Mouse (Mus musculus): ENCODE measurements around the gene Ctla4.

Ctla4 gene

GRCm38 (mm10) chr1:60865167-60865566 lies 21.6 kb upstream of the Ctla4 start:
- DNase-seq (ENCODE audit: low read depth, low spot score) = no peak

GRCm38 (mm10) chr1:60866043-60866442 lies 20.8 kb upstream of the Ctla4 start:
- DNase-seq (ENCODE audit: low read depth, low spot score) = no peak

GRCm38 (mm10) chr1:60868333-60869277 lies 18.2 kb upstream of the Ctla4 start:
- DNase-seq (ENCODE audit: low read depth, low spot score) = no peak

- no peak for DNase-seq (ENCODE audit: low read depth, low spot score)
Observed at GRCm38 (mm10) chr1:60875267-60875666, 11.5 kb upstream of the Ctla4 start.

- DNase-seq (ENCODE audit: low read depth, low spot score) = no peak
Observed at GRCm38 (mm10) chr1:60880116-60880867, 6.5 kb upstream of the Ctla4 start.

- DNase-seq (ENCODE audit: low read depth, low spot score) = no peak
Observed at GRCm38 (mm10) chr1:60882792-60883191, 4.0 kb upstream of the Ctla4 start.

GRCm38 (mm10) chr1:60883279-60883678 lies 3.5 kb upstream of the Ctla4 start:
- DNase-seq (ENCODE audit: low read depth, low spot score) = no peak

- no peak for DNase-seq (ENCODE audit: low read depth, low spot score)
Observed at GRCm38 (mm10) chr1:60884611-60885010, 2.2 kb upstream of the Ctla4 start.

- no peak for DNase-seq (ENCODE audit: low read depth, low spot score)
Observed at GRCm38 (mm10) chr1:60898127-60898932, 11.5 kb downstream of the Ctla4 start.

GRCm38 (mm10) chr1:60898933-60899210 lies 12.1 kb downstream of the Ctla4 start:
- DNase-seq (ENCODE audit: low read depth, low spot score) = no peak

- no peak for DNase-seq (ENCODE audit: low read depth, low spot score)
Observed at GRCm38 (mm10) chr1:60899244-60899643, 12.4 kb downstream of the Ctla4 start.

- DNase-seq (ENCODE audit: low read depth, low spot score) = no peak
Observed at GRCm38 (mm10) chr1:60902547-60902946, 15.7 kb downstream of the Ctla4 start.

- DNase-seq (ENCODE audit: low read depth, low spot score) = no peak
Observed at GRCm38 (mm10) chr1:60903126-60903525, 16.3 kb downstream of the Ctla4 start.

- DNase-seq (ENCODE audit: low read depth, low spot score) = no peak
Observed at GRCm38 (mm10) chr1:60904456-60904978, 17.7 kb downstream of the Ctla4 start.

- DNase-seq (ENCODE audit: low read depth, low spot score) = no peak
Observed at GRCm38 (mm10) chr1:60907466-60907865, 20.7 kb downstream of the Ctla4 start.

GRCm38 (mm10) chr1:60908751-60909161 lies 22.0 kb downstream of the Ctla4 start:
- no peak for DNase-seq (ENCODE audit: low read depth, low spot score)

- DNase-seq (ENCODE audit: low read depth, low spot score) = no peak
Observed at GRCm38 (mm10) chr1:60909746-60910145, 22.9 kb downstream of the Ctla4 start.

- no peak for DNase-seq (ENCODE audit: low read depth, low spot score)
Observed at GRCm38 (mm10) chr1:60910796-60911195, 24.0 kb downstream of the Ctla4 start.

- no peak for DNase-seq (ENCODE audit: low read depth, low spot score)
Observed at GRCm38 (mm10) chr1:60911631-60912030, 24.8 kb downstream of the Ctla4 start.

GRCm38 (mm10) chr1:60913305-60913704 lies 26.5 kb downstream of the Ctla4 start:
- DNase-seq (ENCODE audit: low read depth, low spot score) = no peak

GRCm38 (mm10) chr1:60916281-60916781 lies 29.5 kb downstream of the Ctla4 start:
- DNase-seq (ENCODE audit: low read depth, low spot score) = no peak

Data from retina, adult 2 months (tissue).